Mouse (Mus musculus): ENCODE results near the gene Drg1. TPM values are rescaled to one million over a fixed set of nuclear protein-coding genes. Genes with fewer than 3 reads are reported as not detected.
"Not testable (repeated sequence)": the region's sequence is repeated elsewhere in the genome, so short reads cannot be mapped to it uniquely, and the experiment has no call there.

The Drg1 gene
- total RNA-seq, 2 experiments from 2014 or later, result 72.2 to 78.9 TPM

DNA sequence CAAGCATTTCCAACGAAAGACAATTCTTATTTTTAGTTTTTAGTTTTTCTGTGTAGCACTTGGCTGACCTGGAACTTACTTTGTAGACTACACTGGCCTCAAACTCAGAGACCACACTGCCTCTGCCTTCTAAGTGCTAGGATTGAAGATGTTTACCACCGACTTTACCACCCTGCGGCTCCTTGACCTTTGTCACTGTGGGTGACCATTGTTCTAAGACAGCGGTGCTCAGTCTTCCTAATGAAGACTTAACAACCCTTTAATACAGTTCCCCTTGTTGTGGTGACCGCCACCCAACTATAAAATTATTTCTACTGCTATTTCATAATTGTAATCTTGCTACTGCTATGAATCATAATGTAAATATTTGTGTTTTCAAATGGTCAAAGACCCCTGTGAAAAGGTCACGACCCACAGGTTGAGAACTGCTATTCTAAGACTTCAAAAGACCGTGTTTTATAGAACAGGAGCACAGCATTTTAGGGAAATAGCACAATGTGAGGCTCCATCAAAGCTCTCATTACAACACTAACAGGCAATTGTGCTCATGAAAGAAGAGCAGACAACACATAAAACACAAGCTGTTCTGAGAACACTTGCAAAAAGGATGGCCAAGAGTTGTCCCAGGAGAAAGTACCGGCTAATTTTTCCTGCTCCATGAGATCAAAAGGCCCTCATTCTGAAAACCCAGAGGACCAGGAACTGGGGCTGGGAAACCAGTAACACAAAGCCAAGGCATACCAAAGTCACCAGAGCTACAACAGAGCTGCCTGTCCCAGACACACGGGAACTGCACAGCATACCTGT is 120.7 kb downstream of the Drg1 start:
- intact Hi-C loops (cut with DNase I); DNase-seq: not testable (repeated sequence)

- intact Hi-C loops (cut with DNase I); DNase-seq: not testable (repeated sequence)
Measured at GRCm38 (mm10) chr11:3143984-3144383, 122.2 kb downstream of the Drg1 start.

- intact Hi-C loops (cut with DNase I), result not testable (repeated sequence)
- peak; percentile 74 to 77 for DNase-seq
Measured at GRCm38 (mm10) chr11:3142413-3142812, 123.8 kb downstream of the Drg1 start.

- DNase-seq; intact Hi-C loops (cut with DNase I): not testable (repeated sequence)
Measured at GRCm38 (mm10) chr11:3140967-3141535, 125.2 kb downstream of the Drg1 start.

DNA sequence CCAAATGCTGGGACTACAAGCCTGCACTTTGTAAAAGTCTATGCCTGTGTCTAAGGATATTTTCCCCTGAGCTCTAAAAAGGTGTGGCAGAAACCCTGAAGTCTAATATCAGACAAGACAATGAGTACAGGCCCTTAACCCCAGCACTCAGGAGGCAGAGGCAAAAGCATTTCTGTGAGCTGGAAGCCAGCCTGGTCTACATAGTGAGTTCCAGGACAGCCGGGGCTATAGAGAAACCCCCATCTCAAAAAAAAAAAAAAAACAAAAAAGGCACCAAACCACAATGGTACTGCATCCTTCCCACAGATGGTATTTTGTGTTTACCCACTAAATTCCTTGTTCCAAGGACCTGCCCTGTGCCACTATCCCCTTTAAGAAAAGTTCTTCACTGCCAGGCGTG is 127.9 kb downstream of the Drg1 start:
- DNase-seq, result peak in 1 of 2 experiments; percentile 48

More for the DNA sequence above, 127.9 kb downstream of the Drg1 start:
- intact Hi-C loops (cut with DNase I), result not testable (repeated sequence)

Other genes with a start within 250 kb of the Drg1 start
- gene Sfi1, start 73.0 kb downstream of the Drg1 start, total RNA-seq (2021), result 10 to 100 TPM; 27.5 to 28.7 TPM
- gene Eif4enif1, start 64.0 kb downstream of the Drg1 start, total RNA-seq (2021), result 10 to 100 TPM; 53.7 to 60.1 TPM
- 10 to 100 TPM; 34.9 to 38.5 TPM for gene Patz1, start 22.5 kb upstream of the Drg1 start, total RNA-seq (2021)
- gene Pik3ip1, start 64.0 kb upstream of the Drg1 start, total RNA-seq (2021), result 10 to 100 TPM; 25.2 to 31.0 TPM
- 10 to 100 TPM; 25.2 to 27.7 TPM for gene Limk2, start 142.8 kb upstream of the Drg1 start, total RNA-seq (2021)
- gene Rnf185, start 185.9 kb upstream of the Drg1 start, total RNA-seq (2021), result 10 to 100 TPM; 27.9 to 28.0 TPM
- under 1 TPM in 1 of 2 experiments, not detected in 1; 0.10 TPM for gene Pla2g3, start 221.9 kb upstream of the Drg1 start, total RNA-seq (2021)
- gene Inpp5j, start 238.4 kb upstream of the Drg1 start, total RNA-seq (2021), result 10 to 100 TPM; 15.4 to 19.1 TPM
- gene Selenom, start 248.3 kb upstream of the Drg1 start, total RNA-seq (2021), result 10 to 100 TPM; 57.2 to 57.3 TPM

All from heart, postnatal 10 days (tissue).